Mouse (Mus musculus): ENCODE data around the gene Iglon5. TPM values are rescaled to one million over a fixed set of nuclear protein-coding genes. Genes with fewer than 3 reads are reported as not detected.
A peak's percentile ranks its signal among the peaks of the same experiment; 100 is the strongest.

The Iglon5 gene
- polyA plus RNA-seq, 1 experiment from 2014 or later = 1.1 TPM

- DNase-seq (ENCODE audit: low spot score) (no peak), ATAC-seq (replicated peaks; ENCODE audit: insufficient number of reproducible peaks, low FRiP score, low TSS enrichment, low read depth) (no peak)
- Histone ChIP-seq H3K9me3 (replicated peaks; ENCODE audit: control insufficient read depth, low read length) (no peaks in the 10 kb centered on the region), H3K9ac (replicated peaks; ENCODE audit: low read length) (no peak overlapping the region), H3K27ac (replicated peaks; ENCODE audit: low read depth, low read length) (no peak overlapping the region), H3K27me3 (ENCODE audit: control insufficient read depth, insufficient read depth, low read length) (no peaks in the 10 kb centered on the region), H3K4me2 (ENCODE audit: low read depth, low read length) (no peak overlapping the region), H3K36me3 (replicated peaks; ENCODE audit: control insufficient read depth, insufficient read depth, low read depth, low read length) (no peaks in the 10 kb centered on the region), H3K4me3 (ENCODE audit: low read depth, low read length) (no peak overlapping the region), H3K4me1 (ENCODE audit: control insufficient read depth, insufficient read depth, low read length) (no peaks in the 10 kb centered on the region)
- WGBS = 76% methylated on average over 2 of the region's 3 CpGs
These were observed 41.6 kb downstream of the Iglon5 start for GRCm38 (mm10) chr7:43448246-43448645.

- no peaks in the 10 kb centered on the region for H3K27me3 ChIP-seq (ENCODE audit: control insufficient read depth, insufficient read depth, low read length)
- ATAC-seq (replicated peaks; ENCODE audit: insufficient number of reproducible peaks, low FRiP score, low TSS enrichment, low read depth) (no peak), DNase-seq (ENCODE audit: low spot score) (no peak)
- no peaks in the 10 kb centered on the region for H3K4me1 ChIP-seq (ENCODE audit: control insufficient read depth, insufficient read depth, low read length)
- WGBS = 89% methylated on average over 4 of the region's 4 CpGs
- H3K27ac ChIP-seq (replicated peaks; ENCODE audit: low read depth, low read length) = no peak overlapping the region
- no peaks in the 10 kb centered on the region for H3K36me3 ChIP-seq (replicated peaks; ENCODE audit: control insufficient read depth, insufficient read depth, low read depth, low read length)
- no peaks in the 10 kb centered on the region for H3K9me3 ChIP-seq (replicated peaks; ENCODE audit: control insufficient read depth, low read length)
- H3K4me2 ChIP-seq (ENCODE audit: low read depth, low read length) = no peak overlapping the region
- no peak overlapping the region for H3K4me3 ChIP-seq (ENCODE audit: low read depth, low read length)
- H3K9ac ChIP-seq (replicated peaks; ENCODE audit: low read length) = no peak overlapping the region
These were observed 42.1 kb downstream of the Iglon5 start for GRCm38 (mm10) chr7:43447801-43448200.

- Histone ChIP-seq H3K27ac (replicated peaks; ENCODE audit: low read depth, low read length) (peak within 1 kb of the TSS; percentile 77), H3K27me3 (ENCODE audit: control insufficient read depth, insufficient read depth, low read length) (no peaks in the 10 kb centered on the region), H3K4me2 (ENCODE audit: low read depth, low read length) (peak within 1 kb of the TSS; percentile 84), H3K9me3 (replicated peaks; ENCODE audit: control insufficient read depth, low read length) (no peaks in the 10 kb centered on the region), H3K36me3 (replicated peaks; ENCODE audit: control insufficient read depth, insufficient read depth, low read depth, low read length) (no peaks in the 10 kb centered on the region), H3K4me1 (ENCODE audit: control insufficient read depth, insufficient read depth, low read length) (no peaks in the 10 kb centered on the region), H3K9ac (replicated peaks; ENCODE audit: low read length) (peak within 1 kb of the TSS; percentile 67), H3K4me3 (ENCODE audit: low read depth, low read length) (peak within 1 kb of the TSS; percentile 47)
- ATAC-seq (replicated peaks; ENCODE audit: insufficient number of reproducible peaks, low FRiP score, low TSS enrichment, low read depth) (peak; percentile 96), DNase-seq (ENCODE audit: low spot score) (peak; percentile 95)
- under 1% methylated on average over 27 of the region's 27 CpGs for WGBS
These were observed 46.0 kb downstream of the Iglon5 start, which contains the start of the genes Etfb and Gm45233 for GRCm38 (mm10) chr7:43443917-43444293. Gene Etfb, plus strand, starts transcription at chr7:43444083. Gene Gm45233, plus strand, starts transcription at chr7:43444128.

GRCm38 (mm10) chr7:43443126-43443916 is 46.6 kb downstream of the Iglon5 start:
- Histone ChIP-seq H3K4me3 (ENCODE audit: low read depth, low read length) (peak overlapping the region; percentile 47), H3K27me3 (ENCODE audit: control insufficient read depth, insufficient read depth, low read length) (no peaks in the 10 kb centered on the region), H3K4me1 (ENCODE audit: control insufficient read depth, insufficient read depth, low read length) (no peaks in the 10 kb centered on the region), H3K36me3 (replicated peaks; ENCODE audit: control insufficient read depth, insufficient read depth, low read depth, low read length) (no peaks in the 10 kb centered on the region), H3K9ac (replicated peaks; ENCODE audit: low read length) (peak overlapping the region; percentile 67), H3K9me3 (replicated peaks; ENCODE audit: control insufficient read depth, low read length) (no peaks in the 10 kb centered on the region), H3K27ac (replicated peaks; ENCODE audit: low read depth, low read length) (peak overlapping the region; percentile 77), H3K4me2 (ENCODE audit: low read depth, low read length) (peak overlapping the region; percentile 84)
- ATAC-seq (replicated peaks; ENCODE audit: insufficient number of reproducible peaks, low FRiP score, low TSS enrichment, low read depth) (peak; percentile 88), DNase-seq (ENCODE audit: low spot score) (peak; percentile 70)
- under 1% methylated on average over 36 of the region's 36 CpGs for WGBS

GRCm38 (mm10) chr7:43442684-43443083 is 47.2 kb downstream of the Iglon5 start:
- WGBS = 9% methylated on average over 9 of the region's 9 CpGs
- DNase-seq (ENCODE audit: low spot score) = no peak
- ATAC-seq (replicated peaks; ENCODE audit: insufficient number of reproducible peaks, low FRiP score, low TSS enrichment, low read depth) = no peak

GRCm38 (mm10) chr7:43441071-43441470 is 48.8 kb downstream of the Iglon5 start:
- Histone ChIP-seq H3K4me3 (ENCODE audit: low read depth, low read length) (no peak overlapping the region), H3K9me3 (replicated peaks; ENCODE audit: control insufficient read depth, low read length) (no peaks in the 10 kb centered on the region), H3K27ac (replicated peaks; ENCODE audit: low read depth, low read length) (no peak overlapping the region), H3K9ac (replicated peaks; ENCODE audit: low read length) (no peak overlapping the region), H3K4me2 (ENCODE audit: low read depth, low read length) (no peak overlapping the region), H3K36me3 (replicated peaks; ENCODE audit: control insufficient read depth, insufficient read depth, low read depth, low read length) (no peaks in the 10 kb centered on the region), H3K4me1 (ENCODE audit: control insufficient read depth, insufficient read depth, low read length) (no peaks in the 10 kb centered on the region), H3K27me3 (ENCODE audit: control insufficient read depth, insufficient read depth, low read length) (no peaks in the 10 kb centered on the region)
- no peak for ATAC-seq (replicated peaks; ENCODE audit: insufficient number of reproducible peaks, low FRiP score, low TSS enrichment, low read depth)
- WGBS = 77% methylated on average over 3 of the region's 3 CpGs
- no peak for DNase-seq (ENCODE audit: low spot score)

More at GRCm38 (mm10) chr7:43442684-43443083, 47.2 kb downstream of the Iglon5 start:
- H3K27ac ChIP-seq (replicated peaks; ENCODE audit: low read depth, low read length) = peak overlapping the region; percentile 77
- H3K9ac ChIP-seq (replicated peaks; ENCODE audit: low read length) = peak overlapping the region; percentile 67
- H3K27me3 ChIP-seq (ENCODE audit: control insufficient read depth, insufficient read depth, low read length) = no peaks in the 10 kb centered on the region
- H3K9me3 ChIP-seq (replicated peaks; ENCODE audit: control insufficient read depth, low read length) = no peaks in the 10 kb centered on the region
- H3K4me3 ChIP-seq (ENCODE audit: low read depth, low read length) = peak overlapping the region; percentile 47
- H3K4me1 ChIP-seq (ENCODE audit: control insufficient read depth, insufficient read depth, low read length) = no peaks in the 10 kb centered on the region
- peak overlapping the region; percentile 84 for H3K4me2 ChIP-seq (ENCODE audit: low read depth, low read length)
- no peaks in the 10 kb centered on the region for H3K36me3 ChIP-seq (replicated peaks; ENCODE audit: control insufficient read depth, insufficient read depth, low read depth, low read length)

GRCm38 (mm10) chr7:43440482-43440881 is 49.4 kb downstream of the Iglon5 start, which contains the start of gene Cldnd2:
Gene Cldnd2, plus strand, starts transcription at chr7:43440782.
- Histone ChIP-seq H3K4me2 (ENCODE audit: low read depth, low read length) (no peak within 1 kb of the TSS), H3K27me3 (ENCODE audit: control insufficient read depth, insufficient read depth, low read length) (no peaks in the 10 kb centered on the region), H3K4me3 (ENCODE audit: low read depth, low read length) (no peak within 1 kb of the TSS), H3K36me3 (replicated peaks; ENCODE audit: control insufficient read depth, insufficient read depth, low read depth, low read length) (no peaks in the 10 kb centered on the region), H3K9ac (replicated peaks; ENCODE audit: low read length) (no peak within 1 kb of the TSS), H3K27ac (replicated peaks; ENCODE audit: low read depth, low read length) (no peak within 1 kb of the TSS), H3K4me1 (ENCODE audit: control insufficient read depth, insufficient read depth, low read length) (no peaks in the 10 kb centered on the region), H3K9me3 (replicated peaks; ENCODE audit: control insufficient read depth, low read length) (no peaks in the 10 kb centered on the region)
- ATAC-seq (replicated peaks; ENCODE audit: insufficient number of reproducible peaks, low FRiP score, low TSS enrichment, low read depth) (no peak), DNase-seq (ENCODE audit: low spot score) (no peak)
- 82% methylated on average over 6 of the region's 6 CpGs for WGBS

GRCm38 (mm10) chr7:43438611-43439010 is 51.3 kb downstream of the Iglon5 start:
- Histone ChIP-seq H3K9me3 (replicated peaks; ENCODE audit: control insufficient read depth, low read length) (no peaks in the 10 kb centered on the region), H3K27ac (replicated peaks; ENCODE audit: low read depth, low read length) (no peak overlapping the region), H3K27me3 (ENCODE audit: control insufficient read depth, insufficient read depth, low read length) (no peaks in the 10 kb centered on the region), H3K9ac (replicated peaks; ENCODE audit: low read length) (no peak overlapping the region), H3K4me2 (ENCODE audit: low read depth, low read length) (no peak overlapping the region), H3K4me1 (ENCODE audit: control insufficient read depth, insufficient read depth, low read length) (no peaks in the 10 kb centered on the region), H3K4me3 (ENCODE audit: low read depth, low read length) (no peak overlapping the region), H3K36me3 (replicated peaks; ENCODE audit: control insufficient read depth, insufficient read depth, low read depth, low read length) (no peaks in the 10 kb centered on the region)
- DNase-seq (ENCODE audit: low spot score) (no peak), ATAC-seq (replicated peaks; ENCODE audit: insufficient number of reproducible peaks, low FRiP score, low TSS enrichment, low read depth) (no peak)
- WGBS = 83% methylated on average over 4 of the region's 4 CpGs

Data from embryonic facial prominence, embryonic 11.5 days (tissue).